ENCODE assay signal across 42 mouse cellular contexts in genomic region chr2:148838075-148838777, GRCm38 (mm10). TPM values are rescaled to one million over a fixed set of nuclear protein-coding genes. Genes with fewer than 3 reads are reported as not detected.
"Had no signal": no experiment of that assay in that cellular context is flagged by ENCODE, and none has a peak within 500 bp of the region (broad histone marks: within the 10 kb centered on the region; RNA-seq: fewer than 3 reads in every experiment).

No protein-coding gene starts in this region.

- H3K4me1 ChIP-seq: heart, embryonic 10.5 days; heart, embryonic 12.5 days; hindbrain, embryonic 13.5 days; hindbrain, embryonic 15.5 days; kidney, embryonic 15.5 days; limb, embryonic 13.5 days; limb, embryonic 15.5 days had no signal

- H3K36me3 ChIP-seq: heart, embryonic 10.5 days; heart, embryonic 12.5 days; hindbrain, embryonic 13.5 days; hindbrain, embryonic 15.5 days; kidney, embryonic 15.5 days; limb, embryonic 13.5 days; limb, embryonic 15.5 days had no signal

- H3K27me3 ChIP-seq: heart, embryonic 12.5 days; hindbrain, embryonic 13.5 days; hindbrain, embryonic 15.5 days; kidney, embryonic 15.5 days; limb, embryonic 13.5 days; limb, embryonic 15.5 days had no signal

- DNase-seq: forebrain, postnatal 0 days; gastrocnemius, postnatal 14 days; gastrocnemius, postnatal 36 days; heart, adult 18-20 months; heart, postnatal 10 days; kidney, adult 11 months; kidney, adult 2 months; kidney, adult 9 months; kidney, postnatal 14 days; kidney, postnatal 36 days; layer of hippocampus, adult 9-11 months; layer of hippocampus, postnatal 36 days; left cerebral cortex, postnatal 4 days had no signal

- H3K4me3 ChIP-seq: heart, embryonic 10.5 days; heart, embryonic 12.5 days; hindbrain, embryonic 13.5 days; hindbrain, embryonic 15.5 days; kidney, embryonic 15.5 days; limb, embryonic 13.5 days; limb, embryonic 15.5 days had no signal

- ATAC-seq: forebrain, postnatal 0 days; hindbrain, postnatal 0 days; intestine, embryonic 16.5 days had no signal

- H3K9me3 ChIP-seq: heart, embryonic 10.5 days; heart, embryonic 12.5 days; hindbrain, embryonic 13.5 days; hindbrain, embryonic 15.5 days; kidney, embryonic 15.5 days; limb, embryonic 13.5 days; limb, embryonic 15.5 days had no signal

- H3K9ac ChIP-seq: forebrain, postnatal 0 days; heart, embryonic 12.5 days; hindbrain, embryonic 13.5 days; hindbrain, embryonic 15.5 days; kidney, embryonic 15.5 days; limb, embryonic 13.5 days; limb, embryonic 15.5 days had no signal

- H3K27ac ChIP-seq: heart, embryonic 10.5 days; hindbrain, embryonic 13.5 days; hindbrain, embryonic 15.5 days; hindbrain, postnatal 0 days; kidney, embryonic 15.5 days; kidney, postnatal 0 days; limb, embryonic 13.5 days; limb, embryonic 15.5 days had no signal

- H3K4me2 ChIP-seq: heart, embryonic 12.5 days; hindbrain, embryonic 13.5 days; hindbrain, embryonic 15.5 days; kidney, embryonic 15.5 days; limb, embryonic 13.5 days; limb, embryonic 15.5 days had no signal

RNA-seq across cellular contexts. Expression of gene Cst9, which starts 3.3 kb away (rescaled TPM):
- total RNA-seq: forebrain, postnatal 0 days; gastrocnemius, adult 18-20 months; gastrocnemius, adult 8-10 months; gastrocnemius, postnatal 14 days; gastrocnemius, postnatal 36 days; hematopoietic stem cell, adult 5-6 weeks; hindbrain, postnatal 0 days; layer of hippocampus, adult 18-20 months; layer of hippocampus, adult 8-10 months; layer of hippocampus, postnatal 14 days; layer of hippocampus, postnatal 36 days; left cerebral cortex, adult 18-20 months; left cerebral cortex, adult 8-10 months; left cerebral cortex, postnatal 10 days; left cerebral cortex, postnatal 25 days; left cerebral cortex, postnatal 4 days had no signal
- polyA plus RNA-seq: forebrain, postnatal 0 days; hindbrain, embryonic 11.5 days; hindbrain, embryonic 13.5 days; hindbrain, embryonic 15.5 days; hindbrain, postnatal 0 days; intestine, embryonic 14.5 days; intestine, embryonic 16.5 days; kidney, adult 2 months; kidney, embryonic 15.5 days; kidney, postnatal 0 days; large intestine, adult 2 months; limb, embryonic 11.5 days; limb, embryonic 13.5 days; limb, embryonic 15.5 days had no signal

RNA-seq across cellular contexts. Expression of gene Cst13, which starts 18.3 kb away (rescaled TPM):
- total RNA-seq: forebrain, postnatal 0 days; gastrocnemius, adult 18-20 months; gastrocnemius, adult 8-10 months; gastrocnemius, postnatal 14 days; gastrocnemius, postnatal 36 days; heart, adult 18-20 months; heart, adult 8-10 months; heart, postnatal 10 days; heart, postnatal 25 days; hematopoietic stem cell, adult 5-6 weeks; hindbrain, postnatal 0 days; layer of hippocampus, adult 18-20 months; layer of hippocampus, adult 8-10 months; layer of hippocampus, postnatal 14 days; layer of hippocampus, postnatal 36 days; left cerebral cortex, adult 18-20 months; left cerebral cortex, adult 8-10 months; left cerebral cortex, postnatal 10 days; left cerebral cortex, postnatal 25 days had no signal
- polyA plus RNA-seq: forebrain, postnatal 0 days; gonadal fat pad, adult 2 months; heart, embryonic 10.5 days; heart, embryonic 12.5 days; heart, embryonic 14.5 days; heart, embryonic 16.5 days; hindbrain, embryonic 11.5 days; hindbrain, embryonic 13.5 days; hindbrain, embryonic 15.5 days; hindbrain, postnatal 0 days; intestine, embryonic 14.5 days; intestine, embryonic 16.5 days; kidney, adult 2 months; kidney, embryonic 15.5 days; kidney, postnatal 0 days; large intestine, adult 2 months; limb, embryonic 11.5 days; limb, embryonic 13.5 days; limb, embryonic 15.5 days had no signal

RNA-seq across cellular contexts. Expression of gene 9230104L09Rik, which starts 26.6 kb away (rescaled TPM):
- total RNA-seq: hematopoietic stem cell, adult 5-6 weeks; hindbrain, postnatal 0 days; layer of hippocampus, adult 18-20 months; layer of hippocampus, adult 8-10 months; layer of hippocampus, postnatal 14 days; layer of hippocampus, postnatal 36 days; left cerebral cortex, adult 18-20 months; left cerebral cortex, adult 8-10 months; left cerebral cortex, postnatal 10 days; left cerebral cortex, postnatal 25 days; left cerebral cortex, postnatal 4 days had no signal
- polyA plus RNA-seq: forebrain, postnatal 0 days; heart, embryonic 10.5 days; heart, embryonic 12.5 days; hindbrain, embryonic 11.5 days; hindbrain, embryonic 13.5 days; hindbrain, embryonic 15.5 days; hindbrain, postnatal 0 days; intestine, embryonic 14.5 days; intestine, embryonic 16.5 days; kidney, adult 2 months; kidney, embryonic 15.5 days; kidney, postnatal 0 days; limb, embryonic 11.5 days; limb, embryonic 13.5 days; limb, embryonic 15.5 days had no signal

RNA-seq across cellular contexts. Expression of gene Cst8, which starts 39.6 kb away (rescaled TPM):
- total RNA-seq: forebrain, postnatal 0 days; gastrocnemius, adult 18-20 months; gastrocnemius, adult 8-10 months; gastrocnemius, postnatal 14 days; gastrocnemius, postnatal 36 days; heart, adult 18-20 months; heart, adult 8-10 months; heart, postnatal 10 days; heart, postnatal 25 days; hematopoietic stem cell, adult 5-6 weeks; hindbrain, postnatal 0 days; layer of hippocampus, adult 18-20 months; layer of hippocampus, adult 8-10 months; layer of hippocampus, postnatal 14 days; layer of hippocampus, postnatal 36 days; left cerebral cortex, adult 18-20 months; left cerebral cortex, adult 8-10 months; left cerebral cortex, postnatal 10 days; left cerebral cortex, postnatal 25 days; left cerebral cortex, postnatal 4 days had no signal
- polyA plus RNA-seq: forebrain, postnatal 0 days; heart, embryonic 10.5 days; heart, embryonic 12.5 days; heart, embryonic 14.5 days; heart, embryonic 16.5 days; hindbrain, embryonic 11.5 days; hindbrain, embryonic 13.5 days; hindbrain, embryonic 15.5 days; hindbrain, postnatal 0 days; intestine, embryonic 14.5 days; kidney, postnatal 0 days; large intestine, adult 2 months; limb, embryonic 11.5 days; limb, embryonic 13.5 days; limb, embryonic 15.5 days had no signal
